Mouse (Mus musculus) adrenal gland, adult 10 weeks (tissue): ENCODE results near the gene Olfr76. TPM values are rescaled to one million over a fixed set of nuclear protein-coding genes. Genes with fewer than 3 reads are reported as not detected.

Source experiments
- polyA plus RNA-seq: library from polyadenylated mRNA; stranded (reverse); fragments of 350-450 nt; fragmentation: Illumina TruSeq; extraction: RNeasy Lipid Tissue Mini Kit (QIAGEN cat#74804); gene quantifications from one replicate; pipeline ENCODE4 v1.2.3, GENCODE M21; 2014; ENCODE audit warnings: low read depth, low replicate concordance

Olfr76 gene
- polyA plus RNA-seq, result not detected

DNA sequence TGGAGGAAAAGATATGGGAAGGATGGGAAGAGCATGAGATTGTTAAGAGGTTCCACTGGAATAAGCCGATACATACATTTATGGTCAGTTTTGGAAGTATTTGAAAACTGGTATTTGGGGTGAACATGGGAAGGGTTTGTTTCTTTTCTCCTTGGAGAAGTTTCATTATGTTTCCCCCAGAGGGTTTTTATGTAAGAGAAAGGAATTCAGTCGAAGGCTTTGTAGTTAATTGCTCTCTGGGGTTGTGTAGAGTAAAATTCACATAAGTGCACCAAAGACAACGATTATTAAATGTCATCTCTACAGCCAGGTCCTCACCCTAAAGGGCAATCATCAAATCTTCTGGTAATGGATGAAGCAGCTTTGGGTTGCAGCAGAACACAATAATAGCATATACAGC lies at the start of gene Olfr76:
Olfr76 (minus strand) TSS at position 101 of the 400 bp plus-strand sequence.

DNA sequence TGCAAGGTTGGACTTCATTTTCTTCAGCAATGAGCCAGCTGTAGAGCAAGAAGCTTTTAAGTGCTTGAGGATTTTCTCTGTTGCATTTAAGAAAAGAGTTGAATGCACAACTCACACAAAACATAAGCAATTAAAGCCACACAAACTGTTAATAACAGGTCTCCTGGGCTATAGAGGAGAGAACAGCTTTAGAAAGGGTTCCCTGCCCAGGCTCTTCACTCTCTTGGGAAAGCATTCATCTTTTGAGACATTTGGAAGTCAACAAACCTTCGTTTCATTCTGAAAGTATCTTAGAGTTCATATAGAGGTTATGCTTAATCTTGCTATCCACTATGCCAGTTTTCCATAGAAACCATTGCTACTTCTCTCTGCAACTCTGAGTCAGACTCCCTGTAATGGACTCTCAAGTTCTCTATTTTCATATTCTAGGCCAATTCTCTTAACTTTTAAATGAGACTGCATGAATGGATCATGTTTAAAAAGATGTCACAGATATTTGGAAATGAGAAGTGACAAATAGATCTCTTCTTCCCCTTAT lies 47.1 kb upstream of the Olfr76 start, which contains the start of gene Olfr1555-ps1:
Olfr1555-ps1 (minus strand) TSS at position 51 of the 538 bp plus-strand sequence.

DNA sequence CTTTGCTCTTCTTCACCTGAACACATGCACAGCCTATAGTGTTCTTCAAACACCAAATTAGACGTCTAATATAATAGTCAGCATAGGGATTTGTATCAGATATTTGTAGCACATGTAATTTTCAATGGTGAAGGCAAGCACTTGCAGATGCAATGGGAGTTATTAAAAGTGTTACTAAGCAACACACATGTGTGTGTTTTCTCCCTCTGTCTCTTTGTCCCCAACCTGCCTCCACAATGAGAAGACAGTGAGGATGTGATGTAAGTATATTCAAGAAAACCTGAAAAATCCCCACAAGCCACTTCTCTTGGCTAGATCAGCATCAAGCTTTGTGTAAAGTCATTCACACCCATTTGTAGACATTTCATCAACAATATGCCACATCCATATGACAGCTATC lies 7.2 kb downstream of the Olfr76 start, which contains the start of gene Olfr1428:
Olfr1428 (minus strand) TSS at position 101 of the 400 bp plus-strand sequence.

DNA sequence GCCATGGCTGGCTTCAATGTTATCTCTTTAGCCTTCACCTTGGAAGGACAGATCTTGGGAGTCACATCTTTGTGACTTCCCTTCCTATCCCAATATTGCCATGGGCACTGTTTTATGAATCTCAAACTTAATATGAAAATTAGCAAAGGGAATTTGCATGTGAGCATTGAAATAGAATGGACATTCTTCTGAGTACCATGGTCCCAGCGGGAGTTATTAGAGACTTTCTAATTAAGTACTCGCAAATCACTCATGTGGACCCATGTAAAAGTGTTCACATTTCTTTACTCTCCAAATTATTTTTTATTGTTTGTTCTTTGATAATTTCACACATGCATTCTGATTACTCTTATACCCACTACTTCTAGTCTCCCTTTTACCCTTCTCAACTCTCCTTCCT lies 19.8 kb downstream of the Olfr76 start, which contains the start of gene Olfr1427:
Olfr1427 (minus strand) TSS at position 101 of the 400 bp plus-strand sequence.

DNA sequence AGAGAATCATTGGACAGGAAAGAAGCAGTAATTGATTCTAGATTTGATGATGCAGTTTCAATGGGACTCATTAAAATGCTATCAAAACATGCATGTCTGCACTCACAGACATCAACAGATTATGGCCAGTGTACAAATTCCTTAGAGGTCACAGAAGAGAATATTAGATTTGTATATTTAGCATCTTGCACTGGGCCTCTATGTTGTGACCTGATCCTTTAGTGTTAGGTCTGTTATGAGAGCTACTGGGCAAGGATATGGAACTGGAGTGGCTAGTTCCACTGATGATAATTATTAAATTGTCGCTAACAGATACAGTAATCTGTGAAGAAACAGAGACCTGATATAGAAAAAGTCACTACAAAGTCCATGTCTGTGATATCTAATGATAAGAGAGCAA lies 31.1 kb downstream of the Olfr76 start, which contains the start of gene Olfr1426:
Olfr1426 (minus strand) TSS at position 101 of the 400 bp plus-strand sequence.

DNA sequence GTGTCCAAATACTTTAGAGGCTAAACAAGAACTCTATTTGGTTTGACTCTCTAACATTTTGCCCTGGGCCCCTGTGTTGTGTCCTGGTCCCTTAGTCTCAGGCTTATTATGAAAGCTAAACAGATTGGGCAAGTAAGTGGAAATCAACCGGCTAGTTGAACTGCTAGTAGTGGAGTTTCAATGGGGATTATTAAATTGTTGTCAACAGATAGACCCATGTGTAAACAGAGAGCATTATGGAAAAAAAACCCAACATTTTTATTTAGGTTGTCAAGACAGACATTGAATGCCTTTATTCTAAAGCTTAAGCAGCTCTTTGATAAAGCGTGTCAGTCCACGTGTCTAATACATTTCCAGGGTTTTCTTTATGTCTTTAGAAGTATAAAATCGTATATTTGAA lies 45.4 kb downstream of the Olfr76 start, which contains the start of gene Olfr1425:
Olfr1425 (minus strand) TSS at position 101 of the 400 bp plus-strand sequence.

Other genes with a start within 250 kb of the Olfr76 start
- gene Olfr1419, start 248.1 kb downstream of the Olfr76 start, polyA plus RNA-seq, result not detected
- gene Olfr1420, start 236.6 kb downstream of the Olfr76 start, polyA plus RNA-seq, result not detected
- 39.1 TPM for gene Patl1, start 210.8 kb downstream of the Olfr76 start, polyA plus RNA-seq
- 51.8 TPM for gene Osbp, start 157.3 kb downstream of the Olfr76 start, polyA plus RNA-seq
- not detected for gene Olfr1423, start 81.9 kb downstream of the Olfr76 start, polyA plus RNA-seq
- gene Olfr1424, start 60.5 kb downstream of the Olfr76 start, polyA plus RNA-seq, result not detected
- not detected for gene Olfr1425, start 45.5 kb downstream of the Olfr76 start, polyA plus RNA-seq
- gene Olfr1426, start 31.2 kb downstream of the Olfr76 start, polyA plus RNA-seq, result not detected
- gene Olfr1427, start 19.9 kb downstream of the Olfr76 start, polyA plus RNA-seq, result not detected
- gene Olfr1428, start 7.3 kb downstream of the Olfr76 start, polyA plus RNA-seq, result not detected
- not detected for gene Olfr1555-ps1, start 46.9 kb upstream of the Olfr76 start, polyA plus RNA-seq
- gene Olfr1431, start 77.4 kb upstream of the Olfr76 start, polyA plus RNA-seq, result not detected
- not detected for gene Olfr1432, start 109.4 kb upstream of the Olfr76 start, polyA plus RNA-seq
- not detected for gene Olfr262, start 118.5 kb upstream of the Olfr76 start, polyA plus RNA-seq
- gene Olfr235, start 137.8 kb upstream of the Olfr76 start, polyA plus RNA-seq, result not detected
- not detected for gene Olfr1434, start 156.7 kb upstream of the Olfr76 start, polyA plus RNA-seq
- not detected for gene Olfr1436, start 175.9 kb upstream of the Olfr76 start, polyA plus RNA-seq
- gene Olfr1437, start 201.9 kb upstream of the Olfr76 start, polyA plus RNA-seq, result not detected
- not detected for gene Olfr1438-ps1, start 212.7 kb upstream of the Olfr76 start, polyA plus RNA-seq